Mouse (Mus musculus) forebrain, embryonic 16.5 days (tissue): ENCODE results near the gene 4933402J07Rik. TPM values are rescaled to one million over a fixed set of nuclear protein-coding genes. Genes with fewer than 3 reads are reported as not detected.

Source experiments
- polyA plus RNA-seq: library from polyadenylated mRNA; unstranded; fragments of >200 nt; fragmentation: Nextera tagmentation; extraction: Ambion mirVana; gene quantifications from 2 replicates; pipeline ENCODE4 v1.2.1, GENCODE M21; 2015

Gene 4933402J07Rik
- polyA plus RNA-seq, 1 experiment from 2014 or later = not detected

Other genes with a start within 250 kb of the 4933402J07Rik start
- gene Cbln1, start 91.2 kb upstream of the 4933402J07Rik start, polyA plus RNA-seq = 4.6 and 5.9 TPM in 2 replicates